Mouse (Mus musculus): ENCODE results near the gene Gm4869. TPM values are rescaled to one million over a fixed set of nuclear protein-coding genes. Genes with fewer than 3 reads are reported as not detected.
A peak's percentile ranks its signal among the peaks of the same experiment; 100 is the strongest.
"Not testable (repeated sequence)": the region's sequence is repeated elsewhere in the genome, so short reads cannot be mapped to it uniquely, and the experiment has no call there.

The Gm4869 gene
- total RNA-seq, 2 experiments from 2014 or later = not detected

- DNase-seq (ENCODE audit: extremely low spot score in 1 of 2, low spot score in 1 of 2) = not testable (repeated sequence)
Observed at GRCm38 (mm10) chr5:140463151-140463550, 17.7 kb downstream of the Gm4869 start.

- DNase-seq (ENCODE audit: extremely low spot score in 1 of 2, low spot score in 1 of 2) = no peak
Observed at GRCm38 (mm10) chr5:140464943-140465342, 19.5 kb downstream of the Gm4869 start.

- DNase-seq (ENCODE audit: extremely low spot score in 1 of 2, low spot score in 1 of 2) = no peak
Observed at GRCm38 (mm10) chr5:140472336-140472735, 26.9 kb downstream of the Gm4869 start.

GRCm38 (mm10) chr5:140481458-140481857 lies 36.0 kb downstream of the Gm4869 start:
- no peak for DNase-seq (ENCODE audit: extremely low spot score in 1 of 2, low spot score in 1 of 2)

- no peak for DNase-seq (ENCODE audit: extremely low spot score in 1 of 2, low spot score in 1 of 2)
Observed at GRCm38 (mm10) chr5:140491142-140491541, 45.7 kb downstream of the Gm4869 start.

- DNase-seq (ENCODE audit: extremely low spot score in 1 of 2, low spot score in 1 of 2) = no peak
Observed at GRCm38 (mm10) chr5:140492684-140493233, 47.3 kb downstream of the Gm4869 start.

GRCm38 (mm10) chr5:140498176-140498575 lies 52.7 kb downstream of the Gm4869 start:
- no peak for DNase-seq (ENCODE audit: extremely low spot score in 1 of 2, low spot score in 1 of 2)

GRCm38 (mm10) chr5:140500736-140501135 lies 55.3 kb downstream of the Gm4869 start:
- no peak for DNase-seq (ENCODE audit: extremely low spot score in 1 of 2, low spot score in 1 of 2)

- no peak for DNase-seq (ENCODE audit: extremely low spot score in 1 of 2, low spot score in 1 of 2)
Observed at GRCm38 (mm10) chr5:140501982-140502836, 56.8 kb downstream of the Gm4869 start.

- not testable (repeated sequence) for DNase-seq (ENCODE audit: extremely low spot score in 1 of 2, low spot score in 1 of 2)
Observed at GRCm38 (mm10) chr5:140502925-140503324, 57.5 kb downstream of the Gm4869 start.

- DNase-seq (ENCODE audit: extremely low spot score in 1 of 2, low spot score in 1 of 2) = peak; percentile 94 to 97
Observed at GRCm38 (mm10) chr5:140505208-140505780, 59.8 kb downstream of the Gm4869 start, which contains the start of gene Chst12. Chst12 (plus strand) TSS chr5:140505550.

GRCm38 (mm10) chr5:140506096-140506794 lies 60.8 kb downstream of the Gm4869 start:
- no peak for DNase-seq (ENCODE audit: extremely low spot score in 1 of 2, low spot score in 1 of 2)

GRCm38 (mm10) chr5:140507466-140508208 lies 62.2 kb downstream of the Gm4869 start:
- DNase-seq (ENCODE audit: extremely low spot score in 1 of 2, low spot score in 1 of 2) = no peak

- DNase-seq (ENCODE audit: extremely low spot score in 1 of 2, low spot score in 1 of 2) = no peak
Observed at GRCm38 (mm10) chr5:140508686-140509085, 63.2 kb downstream of the Gm4869 start.

GRCm38 (mm10) chr5:140509204-140509603 lies 63.8 kb downstream of the Gm4869 start:
- DNase-seq (ENCODE audit: extremely low spot score in 1 of 2, low spot score in 1 of 2) = no peak

- DNase-seq (ENCODE audit: extremely low spot score in 1 of 2, low spot score in 1 of 2) = no peak
Observed at GRCm38 (mm10) chr5:140510012-140511000, 64.9 kb downstream of the Gm4869 start.

GRCm38 (mm10) chr5:140513921-140514320 lies 68.5 kb downstream of the Gm4869 start:
- DNase-seq (ENCODE audit: extremely low spot score in 1 of 2, low spot score in 1 of 2) = no peak

- DNase-seq (ENCODE audit: extremely low spot score in 1 of 2, low spot score in 1 of 2) = no peak
Observed at GRCm38 (mm10) chr5:140514799-140515486, 69.5 kb downstream of the Gm4869 start.
